Mouse (Mus musculus): ENCODE measurements at regions not wholly inside any gene's neighbourhood (a gene's known extent, or its start where the extent isn't known, plus 50 kb on each side); places are given as distances from the start of the nearest gene placed in this dataset.

- DNase-seq (ENCODE audit: low spot score), result no peak
Measured at GRCm38 (mm10) chr12:25256268-25256667, 159.3 kb upstream of the Id2 start.

DNA sequence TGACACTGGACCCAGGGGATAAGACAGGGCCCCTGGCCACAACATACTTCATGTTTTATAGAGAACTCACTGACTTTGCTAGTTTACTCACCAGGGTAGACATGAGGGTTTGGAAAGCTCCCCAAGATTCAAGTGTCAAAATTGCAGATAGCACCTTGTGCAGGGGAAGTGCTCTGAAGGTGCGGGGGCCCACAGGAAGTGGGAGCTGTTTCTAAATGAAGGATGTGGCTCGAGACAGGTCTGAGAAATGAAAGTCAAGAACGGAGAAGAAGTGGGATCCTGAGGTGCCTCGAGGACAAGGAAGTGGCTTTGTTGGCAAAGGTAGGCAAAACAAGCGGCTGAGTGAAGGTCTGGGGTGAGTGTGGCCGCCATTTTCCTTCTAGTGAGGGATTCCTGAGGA is 157.8 kb upstream of the Id2 start:
- no peak for DNase-seq (ENCODE audit: low spot score)

DNA sequence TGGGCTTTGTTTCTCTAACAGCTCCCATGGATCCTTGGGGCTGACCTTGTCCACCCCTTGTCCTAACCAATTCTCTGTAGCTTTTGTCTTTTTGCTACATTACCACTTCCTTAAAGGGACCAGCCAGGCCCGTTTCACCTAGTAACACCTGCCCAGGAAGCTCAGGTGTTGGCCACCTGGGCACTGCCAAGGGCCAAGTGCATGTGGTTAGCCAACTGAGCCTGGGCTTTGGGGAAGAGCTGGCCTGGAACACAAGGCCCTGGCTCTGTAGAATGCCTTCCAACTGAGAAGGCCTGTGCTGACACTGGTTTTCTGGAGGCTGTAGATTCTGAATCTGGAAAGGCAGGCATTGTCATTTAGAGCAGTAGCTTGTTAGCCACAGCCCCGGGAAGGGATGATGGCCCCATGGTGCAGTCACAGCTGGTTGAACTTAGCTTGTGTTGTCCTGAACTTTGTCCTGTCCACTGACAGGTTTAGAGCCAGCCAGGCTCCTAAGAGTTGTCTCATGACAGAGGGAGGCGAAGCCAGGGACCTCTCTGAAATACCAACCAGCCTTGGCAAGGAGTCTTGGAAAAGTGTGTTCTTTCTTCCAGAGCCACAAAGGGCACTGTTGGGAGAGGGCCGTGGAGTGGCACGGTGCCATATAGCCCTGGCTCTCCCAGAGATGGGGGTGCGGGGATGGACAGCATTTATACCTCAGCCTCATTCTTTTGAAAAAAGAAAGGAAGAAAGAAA is 156.0 kb upstream of the Id2 start:
- DNase-seq (ENCODE audit: low spot score), result no peak

DNA sequence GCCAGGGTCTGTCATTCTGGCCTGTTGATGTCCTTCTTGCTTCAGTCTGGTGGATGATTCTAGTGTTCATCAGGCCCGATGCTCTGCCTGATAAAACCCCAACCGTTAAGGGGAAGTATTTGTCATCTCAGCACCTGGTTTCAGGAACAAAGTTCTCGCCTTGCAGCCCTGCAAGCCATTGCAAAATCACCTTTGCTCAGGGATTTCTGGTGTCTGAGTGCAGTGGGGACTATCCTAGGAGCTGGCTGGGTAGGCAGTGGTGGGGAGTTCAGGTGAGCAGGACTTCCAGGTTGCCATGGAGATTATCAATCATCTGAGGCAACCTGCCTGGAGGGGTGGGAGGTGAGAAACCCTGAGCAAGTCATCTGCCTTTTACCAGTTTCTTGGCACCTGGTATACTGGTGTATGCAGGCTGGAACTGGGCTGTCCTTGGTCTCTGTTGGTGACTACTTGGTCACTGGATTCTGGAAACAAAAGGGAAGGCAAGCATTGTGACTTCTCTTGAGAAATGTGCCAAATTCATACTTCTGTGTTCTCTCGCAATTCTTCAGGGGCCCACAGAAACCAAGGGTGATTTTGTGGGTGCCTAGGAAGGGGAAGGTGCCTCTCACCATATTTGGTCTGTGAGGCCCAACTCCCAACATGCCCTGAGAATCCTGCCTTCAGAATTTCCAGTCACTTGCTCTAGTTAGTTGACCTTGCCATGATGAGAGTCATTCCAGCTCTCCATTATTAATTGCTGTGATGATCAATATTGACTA is 154.7 kb upstream of the Id2 start:
- DNase-seq (ENCODE audit: low spot score), result no peak

- no peak for DNase-seq (ENCODE audit: low spot score)
Measured at GRCm38 (mm10) chr12:25250881-25251280, 153.9 kb upstream of the Id2 start.

- no peak for DNase-seq (ENCODE audit: low spot score)
Measured at GRCm38 (mm10) chr12:25248681-25249366, 151.9 kb upstream of the Id2 start.

GRCm38 (mm10) chr12:25246566-25246965 is 149.6 kb upstream of the Id2 start:
- DNase-seq (ENCODE audit: low spot score), result no peak

DNA sequence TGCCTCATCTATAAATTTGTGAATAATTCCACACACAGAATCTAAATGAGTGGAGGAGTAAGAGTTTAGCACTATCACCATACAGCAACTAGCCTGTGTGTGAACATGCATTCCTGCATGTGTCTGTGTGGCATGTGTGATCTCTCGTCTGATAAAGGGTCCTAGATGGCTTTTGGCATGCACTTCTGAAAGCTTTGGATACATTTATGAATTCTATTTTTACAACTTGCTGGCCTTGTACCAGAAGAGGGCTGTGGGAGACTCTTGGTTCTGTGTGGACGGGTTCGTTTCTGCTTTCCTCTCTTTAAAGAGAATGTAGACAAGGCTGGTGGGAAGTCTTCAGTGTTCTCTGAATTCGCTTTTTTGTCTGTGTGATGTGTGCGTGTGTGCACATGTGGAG is 148.7 kb upstream of the Id2 start:
- no peak for DNase-seq (ENCODE audit: low spot score)

DNA sequence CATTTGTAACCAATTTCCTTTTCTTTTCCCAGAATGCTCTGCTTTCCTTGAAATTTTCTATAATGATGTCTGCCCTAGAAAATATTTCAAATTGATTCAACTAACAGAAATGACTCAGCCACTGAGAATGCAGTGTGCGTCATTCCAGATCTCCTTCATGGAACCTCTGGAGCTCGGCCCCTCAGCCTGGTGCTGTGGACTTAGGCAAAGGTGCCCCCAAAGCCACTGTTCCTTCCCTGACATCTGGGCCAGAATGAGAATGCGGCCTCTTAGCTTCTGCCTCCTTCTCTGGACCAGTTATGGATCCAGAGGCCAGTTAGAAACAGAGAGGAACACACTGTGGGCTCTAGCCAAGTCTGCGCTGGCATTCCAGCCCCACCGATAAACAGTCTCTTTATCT is 148.3 kb upstream of the Id2 start:
- DNase-seq (ENCODE audit: low spot score), result no peak

DNA sequence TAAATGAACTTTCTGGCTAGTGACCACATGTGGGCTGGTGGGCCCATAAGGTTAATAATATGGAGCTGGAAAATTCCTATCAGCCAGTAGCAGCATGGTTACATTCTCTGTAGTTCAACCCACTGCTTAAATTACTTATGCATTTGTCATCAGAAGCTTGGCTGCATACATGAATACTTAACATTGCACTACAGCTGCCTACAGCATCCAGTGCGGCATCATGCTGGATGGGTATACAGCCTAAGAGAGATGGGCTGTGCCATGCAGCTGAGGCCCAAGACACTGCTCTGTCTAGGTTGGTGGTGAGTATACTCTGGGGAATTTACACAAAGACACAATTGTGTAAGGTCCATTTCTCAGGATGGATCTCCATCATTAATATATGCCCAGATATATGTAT is 147.7 kb upstream of the Id2 start:
- DNase-seq (ENCODE audit: low spot score), result no peak

- DNase-seq (ENCODE audit: low spot score), result no peak
Measured at GRCm38 (mm10) chr12:25243901-25244300, 147.0 kb upstream of the Id2 start.

- DNase-seq (ENCODE audit: low spot score), result no peak
Measured at GRCm38 (mm10) chr12:25242369-25242768, 145.4 kb upstream of the Id2 start.

DNA sequence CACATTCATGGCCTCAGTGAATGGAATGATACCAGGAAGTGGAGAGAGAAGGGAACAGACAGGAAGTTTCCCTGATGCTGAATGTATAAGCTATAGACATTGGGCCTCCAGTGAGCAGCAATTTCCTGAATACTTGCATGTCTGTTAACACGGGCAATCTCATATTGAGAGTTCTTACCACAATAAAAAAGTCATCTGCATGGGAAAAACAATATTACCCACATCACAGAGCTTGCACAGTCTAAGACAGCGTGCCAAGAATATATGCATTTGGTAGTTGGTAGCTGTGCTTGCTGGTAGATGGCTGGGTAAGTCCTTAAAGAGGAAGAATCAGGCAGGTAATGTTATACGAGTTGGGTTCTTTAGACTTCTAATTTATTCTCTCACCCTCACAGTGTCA is 144.7 kb upstream of the Id2 start:
- DNase-seq (ENCODE audit: low spot score), result no peak

GRCm38 (mm10) chr12:25240796-25241195 is 143.9 kb upstream of the Id2 start:
- DNase-seq (ENCODE audit: low spot score), result no peak

GRCm38 (mm10) chr12:25240142-25240541 is 143.2 kb upstream of the Id2 start:
- no peak for DNase-seq (ENCODE audit: low spot score)

GRCm38 (mm10) chr12:25235071-25235470 is 138.1 kb upstream of the Id2 start:
- DNase-seq (ENCODE audit: low spot score), result no peak

GRCm38 (mm10) chr12:25234636-25235035 is 137.7 kb upstream of the Id2 start:
- DNase-seq (ENCODE audit: low spot score), result no peak

- no peak for DNase-seq (ENCODE audit: low spot score)
Measured at GRCm38 (mm10) chr12:25233027-25233535, 136.1 kb upstream of the Id2 start.

DNA sequence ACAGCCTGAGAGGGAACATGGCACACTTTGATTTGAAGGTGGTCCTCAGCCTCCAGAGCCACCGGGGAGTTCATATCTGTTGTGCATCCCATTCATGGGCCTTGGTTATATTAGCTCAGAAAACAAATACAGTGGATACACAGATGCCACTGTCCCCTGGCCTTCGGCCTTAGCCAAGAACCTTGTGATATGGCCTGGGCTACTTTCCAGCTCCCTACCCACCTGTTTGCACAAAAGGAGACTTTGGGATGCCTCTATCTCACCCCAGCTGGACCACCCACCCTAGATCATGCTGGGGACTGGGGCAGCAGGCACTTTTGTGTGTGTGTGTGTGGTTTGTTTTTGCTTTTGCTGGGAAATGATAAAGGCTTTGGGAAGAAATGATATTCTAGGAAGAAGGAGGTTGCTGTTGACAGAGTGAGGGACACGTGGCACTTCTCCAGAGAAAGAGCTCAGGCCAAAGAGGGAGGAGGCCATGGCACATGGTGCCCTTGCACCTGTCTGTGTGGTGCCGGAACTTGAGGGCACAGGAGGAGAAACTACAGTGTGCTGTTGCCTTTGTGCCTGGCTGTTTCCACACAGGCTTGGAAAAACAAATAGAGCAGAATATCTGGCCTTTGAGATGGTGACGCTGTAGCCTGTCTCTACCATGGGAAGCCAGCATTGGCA is 135.6 kb upstream of the Id2 start:
- no peak for DNase-seq (ENCODE audit: low spot score)

DNA sequence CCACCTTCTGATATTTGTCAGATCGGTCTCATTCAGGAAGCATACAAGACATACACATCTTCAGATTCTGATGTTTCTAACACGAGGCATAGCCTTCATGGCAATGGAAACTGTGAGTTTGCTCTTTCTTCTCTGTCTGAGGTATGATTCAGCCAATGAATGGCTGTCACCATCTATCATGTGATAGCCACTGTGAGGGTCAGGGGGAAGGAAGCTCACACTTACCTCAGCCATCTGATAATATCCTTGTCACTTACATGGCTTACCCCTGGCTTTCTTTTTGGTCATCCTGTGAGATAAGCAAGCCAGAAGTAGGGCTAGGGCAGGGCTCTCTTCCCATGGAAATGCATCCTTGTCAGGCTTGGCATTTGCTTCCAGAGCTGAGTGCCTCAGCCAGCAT is 131.8 kb upstream of the Id2 start:
- no peak for DNase-seq (ENCODE audit: low spot score)

DNA sequence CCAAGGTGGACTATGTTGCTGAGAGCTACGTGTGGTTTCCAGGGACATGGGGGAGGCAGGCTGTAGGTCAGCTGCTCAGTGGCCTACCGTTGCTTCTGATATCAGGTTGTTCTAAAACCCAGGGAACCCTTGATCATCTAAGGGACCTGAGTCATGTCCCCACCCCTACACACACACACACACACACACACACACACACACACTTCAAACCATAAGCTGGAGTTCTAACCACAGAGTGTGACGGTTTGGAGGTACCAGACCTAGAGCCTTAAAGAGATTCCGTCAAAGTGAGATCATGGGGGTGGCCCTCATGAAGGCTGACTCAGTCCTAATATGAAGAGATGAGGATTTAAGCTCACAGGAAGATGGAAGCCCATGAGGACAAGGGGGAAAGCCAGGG is 130.8 kb upstream of the Id2 start:
- DNase-seq (ENCODE audit: low spot score), result no peak

DNA sequence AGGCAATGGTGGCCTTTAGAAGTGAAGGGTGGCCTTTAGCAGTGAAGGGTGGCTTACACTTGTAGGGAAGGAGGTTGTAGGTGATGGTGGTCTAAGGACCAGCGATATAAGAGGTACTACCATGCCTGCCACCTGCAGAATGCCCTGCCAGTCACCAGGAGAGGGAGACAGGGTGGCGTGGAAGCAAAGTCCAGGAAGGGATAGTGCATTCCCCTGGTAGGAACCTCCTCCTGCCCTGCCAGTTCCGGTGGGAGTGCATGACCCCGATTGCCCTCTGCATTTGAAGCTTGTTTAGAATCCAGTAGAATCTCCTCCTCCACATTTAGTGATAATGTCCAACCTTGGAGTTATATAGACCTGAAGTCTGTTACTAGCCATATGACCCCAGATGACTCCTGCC is 127.7 kb upstream of the Id2 start:
- no peak for DNase-seq (ENCODE audit: low spot score)

Measured in urinary bladder, postnatal 14 days (tissue).